Mouse (Mus musculus) C2C12 (cell line): ENCODE data around the gene Zbtb16. TPM values are rescaled to one million over a fixed set of nuclear protein-coding genes. Genes with fewer than 3 reads are reported as not detected.

Experiments used
- H3K27me3 ChIP-seq: one replicate; pipeline ENCODE4 v1.6.1; 2011; ENCODE audit not compliant: control insufficient read depth, insufficient read depth, insufficient read length
- H3K36me3 ChIP-seq: one replicate; pipeline ENCODE4 v1.6.1; 2011; ENCODE audit not compliant: control insufficient read depth, insufficient read depth
- H3K4me3 ChIP-seq: one replicate; pipeline ENCODE4 v1.5.1; 2011; ENCODE audit warnings: mild to moderate bottlenecking, control low read depth; ENCODE audit not compliant: poor library complexity, insufficient read depth, severe bottlenecking
- H3K79me2 ChIP-seq: one replicate; pipeline ENCODE4 v1.6.1; 2011; ENCODE audit not compliant: control insufficient read depth, insufficient read depth
- H3K79me3 ChIP-seq: one replicate; pipeline ENCODE4 v1.6.1; 2011; ENCODE audit warnings: low read depth, control low read depth
- H3ac ChIP-seq: one replicate; pipeline ENCODE3; 2011; ENCODE audit warnings: low read depth; ENCODE audit not compliant: control insufficient read depth, insufficient read length
- CEBPB ChIP-seq: IDR thresholded peaks from one replicate; pipeline ENCODE4 v1.6.1; 2011; ENCODE audit warnings: low read depth, mild to moderate bottlenecking, control low read depth, moderate library complexity
- CTCF ChIP-seq: IDR thresholded peaks from one replicate; pipeline ENCODE4 v1.5.1; 2011; ENCODE audit not compliant: control insufficient read depth, insufficient read depth, insufficient read length
- FOSL1 ChIP-seq: IDR thresholded peaks from one replicate; pipeline ENCODE4 v1.8.0; 2011; ENCODE audit warnings: mild to moderate bottlenecking, low read length; ENCODE audit not compliant: poor library complexity, insufficient read depth, severe bottlenecking
- MAX ChIP-seq: IDR thresholded peaks from one replicate; pipeline ENCODE4 v1.6.1; 2011; ENCODE audit warnings: mild to moderate bottlenecking, control low read depth
- MYOD1 ChIP-seq: IDR thresholded peaks from one replicate; pipeline ENCODE4 v1.6.1; 2011; ENCODE audit warnings: low read depth; ENCODE audit not compliant: control insufficient read depth, insufficient read length
- MYOG ChIP-seq: IDR thresholded peaks from one replicate; pipeline ENCODE4 v1.6.1; 2011; ENCODE audit not compliant: control insufficient read depth, insufficient read length; ENCODE audit errors: extremely low read depth
- USF1 ChIP-seq: IDR thresholded peaks from one replicate; pipeline ENCODE4 v1.6.1; 2011; ENCODE audit warnings: low read depth, mild to moderate bottlenecking, control low read depth, moderate library complexity
- polyA plus RNA-seq: library from polyadenylated mRNA; unstranded; fragments of >200 nt; fragmentation: generic; extraction: Trizol; gene quantifications from one replicate; pipeline ENCODE4 v1.2.1, GENCODE M21; 2012; ENCODE audit warnings: missing spikeins

Zbtb16 gene
- polyA plus RNA-seq, 1 experiment: not detected

GRCm38 (mm10) chr9:48775561-48775960 is 60.5 kb downstream of the Zbtb16 start:
- Histone ChIP-seq H3K36me3 (no peaks in the 10 kb centered on the region), H3K79me2 (no peaks in the 10 kb centered on the region), H3ac (no peak overlapping the region), H3K79me3 (no peaks in the 10 kb centered on the region), H3K4me3 (no peak overlapping the region), H3K27me3 (peaks cover 19% of the 10 kb centered on the region)
- no peak for TF ChIP-seq CTCF
- TF ChIP-seq MYOG: no peak
- no peak for TF ChIP-seq MAX
- TF ChIP-seq FOSL1: no peak
- TF ChIP-seq USF1: no peak
- TF ChIP-seq CEBPB: no peak
- TF ChIP-seq MYOD1: no peak

DNA sequence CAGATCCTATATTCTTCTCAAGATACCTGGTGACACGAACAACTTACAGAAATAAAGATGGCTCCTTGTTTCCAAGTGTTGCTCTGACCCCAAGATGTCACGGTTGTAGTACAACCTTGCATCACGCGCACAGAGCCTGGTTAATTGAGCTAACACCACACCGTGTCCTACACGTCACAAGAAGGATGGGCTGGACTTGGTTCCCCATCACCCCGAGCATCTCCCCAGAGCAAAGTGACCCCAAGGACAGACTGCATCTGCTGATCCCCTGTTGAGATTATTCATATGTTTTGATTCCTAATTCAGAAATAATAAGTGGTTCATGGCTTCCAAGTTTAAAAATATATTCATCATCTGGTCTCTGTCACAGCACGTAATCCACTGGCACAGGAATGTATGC is 62.3 kb downstream of the Zbtb16 start:
- Histone ChIP-seq H3K36me3 (no peaks in the 10 kb centered on the region), H3ac (no peak overlapping the region), H3K79me3 (no peaks in the 10 kb centered on the region), H3K27me3 (peaks cover 7% of the 10 kb centered on the region), H3K79me2 (no peaks in the 10 kb centered on the region), H3K4me3 (no peak overlapping the region)
- TF ChIP-seq USF1: no peak
- no peak for TF ChIP-seq CTCF
- no peak for TF ChIP-seq MYOD1
- TF ChIP-seq FOSL1: no peak
- no peak for TF ChIP-seq CEBPB
- TF ChIP-seq MAX: no peak
- no peak for TF ChIP-seq MYOG

DNA sequence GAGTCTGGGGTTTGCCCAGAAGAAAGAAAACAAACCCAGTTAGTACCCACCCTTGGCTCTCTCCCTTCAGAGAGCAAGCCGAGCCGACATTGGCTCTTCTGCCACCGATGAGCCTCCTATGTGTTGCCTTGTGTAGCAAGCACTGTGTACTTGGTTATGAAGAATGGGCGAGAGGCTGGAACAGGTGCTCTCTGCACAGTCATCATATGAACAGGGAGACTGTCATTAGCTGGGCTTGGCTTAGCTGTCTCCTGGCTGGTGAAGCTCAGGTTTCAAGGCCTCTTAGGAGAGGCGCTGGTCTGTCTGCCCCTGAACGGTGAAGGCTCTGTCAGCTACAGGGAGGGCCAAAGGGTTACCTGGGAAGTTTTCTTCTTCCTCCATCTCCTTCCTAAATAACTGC is 62.9 kb downstream of the Zbtb16 start:
- Histone ChIP-seq H3K27me3 (peaks cover 4% of the 10 kb centered on the region), H3K79me3 (no peaks in the 10 kb centered on the region), H3K36me3 (no peaks in the 10 kb centered on the region), H3ac (no peak overlapping the region), H3K4me3 (no peak overlapping the region), H3K79me2 (no peaks in the 10 kb centered on the region)
- no peak for TF ChIP-seq CTCF
- TF ChIP-seq MYOG: no peak
- no peak for TF ChIP-seq MAX
- no peak for TF ChIP-seq USF1
- TF ChIP-seq CEBPB: no peak
- TF ChIP-seq MYOD1: no peak
- TF ChIP-seq FOSL1: no peak

DNA sequence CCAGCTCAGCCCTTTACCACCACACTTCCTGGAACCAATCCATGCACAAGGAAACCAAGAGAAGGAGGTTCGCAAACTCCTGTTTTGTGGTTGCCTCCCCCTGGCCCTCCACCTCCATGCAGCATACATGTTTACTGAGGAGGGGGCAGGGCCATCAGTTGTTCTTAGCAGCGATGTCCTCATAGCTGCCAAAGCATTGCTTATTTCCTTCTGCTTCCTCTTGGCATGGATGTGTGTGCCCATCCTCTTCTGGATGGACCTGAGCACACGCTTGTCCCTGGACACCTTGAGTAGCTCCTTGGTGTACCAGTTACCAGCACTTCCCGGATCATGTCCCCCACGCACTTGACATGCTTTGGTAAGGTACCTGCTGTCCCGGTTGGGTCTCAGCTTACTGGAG is 64.5 kb downstream of the Zbtb16 start:
- H3K4me3 ChIP-seq: no peak overlapping the region

GRCm38 (mm10) chr9:48768965-48769364 is 67.1 kb downstream of the Zbtb16 start:
- Histone ChIP-seq H3K36me3 (no peaks in the 10 kb centered on the region), H3K27me3 (no peaks in the 10 kb centered on the region)
- TF ChIP-seq CTCF (no peak), MAX (no peak), USF1 (no peak), MYOG (no peak), FOSL1 (no peak), MYOD1 (no peak), CEBPB (no peak)

More for the DNA sequence above, 64.5 kb downstream of the Zbtb16 start:
- peaks cover under 1% of the 10 kb centered on the region for H3K27me3 ChIP-seq
- no peaks in the 10 kb centered on the region for H3K36me3 ChIP-seq
- H3K79me3 ChIP-seq: no peaks in the 10 kb centered on the region
- no peak for TF ChIP-seq MYOD1
- TF ChIP-seq MAX: no peak
- TF ChIP-seq MYOG: no peak
- no peak for TF ChIP-seq CEBPB
- TF ChIP-seq FOSL1: no peak
- no peak for TF ChIP-seq USF1
- no peaks in the 10 kb centered on the region for H3K79me2 ChIP-seq
- H3ac ChIP-seq: no peak overlapping the region

DNA sequence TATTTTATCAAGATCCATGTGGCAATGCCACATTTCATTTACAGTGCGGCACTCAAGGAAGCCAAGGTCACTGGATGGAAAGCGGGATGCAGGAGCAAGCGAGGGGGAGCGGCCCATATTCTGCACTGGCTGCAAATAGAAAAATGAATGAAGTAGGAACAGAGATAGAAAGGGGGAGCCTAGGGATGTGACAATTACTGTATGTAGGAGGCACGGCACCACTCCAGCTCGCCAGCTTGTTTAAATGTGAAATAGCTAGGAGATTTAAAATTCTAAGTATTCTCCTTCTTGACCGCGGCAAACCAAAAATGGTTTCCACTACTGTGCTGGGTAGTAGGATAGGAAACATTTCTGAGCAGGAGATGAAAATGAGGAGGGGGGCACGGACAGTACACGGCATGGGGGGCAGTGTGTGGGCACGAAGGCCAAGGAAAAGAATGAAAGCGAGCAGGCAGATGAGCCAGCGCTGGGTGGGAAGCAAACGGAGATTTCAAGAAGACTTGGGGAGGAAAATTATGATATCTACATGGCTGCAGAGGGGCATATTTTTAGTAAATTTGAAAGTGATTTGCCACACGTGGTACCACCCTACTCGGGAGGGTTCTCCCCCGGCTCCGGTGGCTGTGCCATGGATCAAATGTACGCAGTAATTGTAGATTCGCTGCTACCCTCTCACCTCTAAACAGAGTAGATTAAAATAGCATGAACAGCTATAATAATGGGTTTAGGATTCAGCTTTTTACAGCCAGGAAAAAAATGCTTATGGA is 68.2 kb downstream of the Zbtb16 start:
- H3K36me3 ChIP-seq: no peaks in the 10 kb centered on the region
- TF ChIP-seq FOSL1 (no peak), CTCF (no peak), MYOG (no peak), MYOD1 (no peak), USF1 (no peak), CEBPB (no peak), MAX (no peak)
- no peaks in the 10 kb centered on the region for H3K79me2 ChIP-seq
- no peak overlapping the region for H3ac ChIP-seq
- H3K27me3 ChIP-seq: no peaks in the 10 kb centered on the region
- H3K79me3 ChIP-seq: no peaks in the 10 kb centered on the region
- no peak overlapping the region for H3K4me3 ChIP-seq

More at GRCm38 (mm10) chr9:48768965-48769364, 67.1 kb downstream of the Zbtb16 start:
- Histone ChIP-seq H3K79me2 (no peaks in the 10 kb centered on the region), H3K79me3 (no peaks in the 10 kb centered on the region), H3K4me3 (no peak overlapping the region), H3ac (no peak overlapping the region)
